Mouse (Mus musculus) myocyte (in vitro differentiated cells): Measurements from ENCODE around the gene C6.

ENCODE experiments used
- CEBPB ChIP-seq: IDR thresholded peaks from 2 replicates; pipeline ENCODE4 v1.6.1; 2011; ENCODE audit warnings: mild to moderate bottlenecking, moderate library complexity; ENCODE audit not compliant: poor library complexity, insufficient read depth, severe bottlenecking
- E2F4 ChIP-seq: IDR thresholded peaks from one replicate; pipeline ENCODE4 v1.6.1; 2011; ENCODE audit warnings: mild to moderate bottlenecking, control low read depth, moderate library complexity; ENCODE audit not compliant: insufficient read depth
- MAX ChIP-seq: IDR thresholded peaks from one replicate; pipeline ENCODE4 v1.6.1; 2011; ENCODE audit warnings: low read depth, mild to moderate bottlenecking, control low read depth
- MYOD1 ChIP-seq, 3 experiments: IDR thresholded peaks; one replicate each; pipeline ENCODE4 v1.6.1; 2011; ENCODE audit warnings: control low read depth in 2 of 3, low read depth in 2 of 3, mild to moderate bottlenecking in 2 of 3, moderate library complexity in 1 of 3; ENCODE audit not compliant: insufficient read length in 2 of 3, control insufficient read depth in 1 of 3
- MYOG ChIP-seq, 3 experiments: IDR thresholded peaks; one replicate each; pipeline ENCODE4 v1.6.1; 2011; ENCODE audit warnings: control low read depth in 2 of 3, low read depth in 2 of 3, mild to moderate bottlenecking in 2 of 3; ENCODE audit not compliant: insufficient read length in 2 of 3, control insufficient read depth in 1 of 3, insufficient read depth in 1 of 3
- POLR2A ChIP-seq: IDR thresholded peaks from one replicate; pipeline ENCODE4 v1.6.1; 2011; ENCODE audit warnings: low read depth, mild to moderate bottlenecking, control low read depth, moderate library complexity; ENCODE audit not compliant: insufficient read length
- POLR2AphosphoS2 ChIP-seq: IDR thresholded peaks from one replicate; pipeline ENCODE4 v1.6.1; 2011; ENCODE audit warnings: low read depth, control low read depth; ENCODE audit not compliant: insufficient read length
- SRF ChIP-seq: IDR thresholded peaks from one replicate; pipeline ENCODE4 v1.6.1; 2011; ENCODE audit warnings: low read depth; ENCODE audit not compliant: control insufficient read depth, insufficient read length
- TCF12 ChIP-seq: IDR thresholded peaks from one replicate; pipeline ENCODE4 v1.6.1; 2011; ENCODE audit warnings: mild to moderate bottlenecking, control low read depth; ENCODE audit not compliant: poor library complexity, insufficient read depth, severe bottlenecking
- TCF3 ChIP-seq: IDR thresholded peaks from one replicate; pipeline ENCODE4 v1.6.1; 2011; ENCODE audit warnings: low read depth, control low read depth; ENCODE audit not compliant: insufficient read length
- USF1 ChIP-seq: IDR thresholded peaks from one replicate; pipeline ENCODE4 v1.6.1; 2011; ENCODE audit warnings: low read depth, mild to moderate bottlenecking, control low read depth, moderate library complexity

DNA sequence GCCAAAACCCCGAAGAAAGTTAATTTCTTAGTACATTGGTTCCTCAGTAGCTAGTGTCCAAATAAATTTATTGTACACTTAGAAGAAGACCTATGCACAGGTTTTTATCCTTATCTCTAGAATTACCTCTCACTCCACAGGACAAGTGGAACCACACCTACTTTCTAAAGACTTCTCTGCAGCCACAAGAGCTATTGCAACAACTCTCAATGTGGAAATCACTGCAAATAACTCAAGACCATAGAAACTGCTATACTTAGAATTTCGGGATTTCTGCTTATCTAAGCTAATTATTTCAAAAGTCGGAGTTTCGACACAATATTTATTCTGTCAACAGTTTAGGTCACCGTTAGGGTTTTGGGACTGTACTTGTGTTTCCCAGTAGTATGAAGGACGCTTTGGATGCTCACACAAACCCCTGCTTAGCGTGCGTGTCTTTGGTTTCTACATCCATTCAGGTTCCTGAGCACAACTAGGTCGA, at the start of gene C6:
- TF ChIP-seq POLR2A (no peak), TCF3 (no peak), CEBPB (no peak), MAX (no peak), MYOD1 (IDR thresholded peaks at IDR 0.05; ENCODE audit: control insufficient read depth in 1 of 3, insufficient read length in 2 of 3, low read depth in 2 of 3) (no peak), TCF12 (no peak), POLR2AphosphoS2 (no peak), E2F4 (no peak), MYOG (IDR thresholded peaks at IDR 0.05; ENCODE audit: control insufficient read depth in 1 of 3, insufficient read depth in 1 of 3, insufficient read length in 2 of 3, low read depth in 2 of 3) (no peak), USF1 (no peak), SRF (no peak)
